Mouse (Mus musculus) brown adipose tissue, adult 24 weeks (tissue): ENCODE measurements around the gene Slc12a7. TPM values are rescaled to one million over a fixed set of nuclear protein-coding genes. Genes with fewer than 3 reads are reported as not detected.

ENCODE experiments used
- H3K27ac ChIP-seq: fragments of 200-500 bp; replicated peaks from 2 replicates; pipeline ENCODE4 v1.5.1; 2012; ENCODE audit warnings: low read depth, mild to moderate bottlenecking, low read length
- H3K4me1 ChIP-seq: fragments of 200-500 bp; 2 replicates; pipeline ENCODE4 v1.6.1; 2012; ENCODE audit warnings: low read length, mixed read lengths; ENCODE audit not compliant: control insufficient read depth, insufficient read depth, insufficient read length
- H3K4me3 ChIP-seq: fragments of 200-500 bp; 2 replicates; pipeline ENCODE4 v1.5.1; 2012; ENCODE audit warnings: low read depth, mild to moderate bottlenecking, low read length, moderate library complexity; ENCODE audit not compliant: insufficient read depth
- polyA plus RNA-seq: library from polyadenylated mRNA; stranded (reverse); fragments of >200 nt; gene quantifications from 2 replicates; pipeline ENCODE4 v1.2.4, GENCODE M21; 2012; ENCODE audit not compliant: missing spikeins, insufficient read depth, insufficient read length

Slc12a7 gene
- polyA plus RNA-seq, 1 experiment: 29.3 TPM

- 0 out of 2 replicates have a peak, but pooled peaks cover 2% of the 10 kb centered on the region for H3K4me1 ChIP-seq
- H3K4me3 ChIP-seq: no peak within 1 kb of the TSS
- H3K27ac ChIP-seq: no peak within 1 kb of the TSS
Observed at GRCm38 (mm10) chr13:73704694-73705325, 28.1 kb upstream of the Slc12a7 start, which contains the start of gene Slc6a19. Gene Slc6a19 (minus strand): TSS chr13:73704865.

- Histone ChIP-seq H3K27ac (no peak overlapping the region), H3K4me1 (no peaks in the 10 kb centered on the region), H3K4me3 (no peak overlapping the region)
Observed at GRCm38 (mm10) chr13:73709491-73709890, 23.4 kb upstream of the Slc12a7 start.

- Histone ChIP-seq H3K4me1 (no peaks in the 10 kb centered on the region), H3K27ac (no peak overlapping the region), H3K4me3 (no peak overlapping the region)
Observed at GRCm38 (mm10) chr13:73711221-73711620, 21.7 kb upstream of the Slc12a7 start.

GRCm38 (mm10) chr13:73711803-73712202 lies 21.1 kb upstream of the Slc12a7 start:
- Histone ChIP-seq H3K4me3 (no peak overlapping the region), H3K27ac (no peak overlapping the region), H3K4me1 (no peaks in the 10 kb centered on the region)

GRCm38 (mm10) chr13:73712228-73712627 lies 20.7 kb upstream of the Slc12a7 start:
- Histone ChIP-seq H3K4me3 (no peak overlapping the region), H3K4me1 (no peaks in the 10 kb centered on the region), H3K27ac (no peak overlapping the region)

- Histone ChIP-seq H3K27ac (no peak overlapping the region), H3K4me1 (no peaks in the 10 kb centered on the region), H3K4me3 (no peak overlapping the region)
Observed at GRCm38 (mm10) chr13:73713204-73713603, 19.7 kb upstream of the Slc12a7 start.

GRCm38 (mm10) chr13:73714020-73714419 lies 18.9 kb upstream of the Slc12a7 start:
- Histone ChIP-seq H3K4me3 (no peak overlapping the region), H3K27ac (no peak overlapping the region), H3K4me1 (no peaks in the 10 kb centered on the region)

- no peak overlapping the region for H3K4me3 ChIP-seq
- no peak overlapping the region for H3K27ac ChIP-seq
- no peaks in the 10 kb centered on the region for H3K4me1 ChIP-seq
Observed at GRCm38 (mm10) chr13:73718225-73718624, 14.7 kb upstream of the Slc12a7 start.

GRCm38 (mm10) chr13:73720241-73720640 lies 12.7 kb upstream of the Slc12a7 start:
- Histone ChIP-seq H3K27ac (no peak overlapping the region), H3K4me1 (no peaks in the 10 kb centered on the region)

GRCm38 (mm10) chr13:73723081-73723668 lies 9.7 kb upstream of the Slc12a7 start:
- Histone ChIP-seq H3K4me3 (no peak overlapping the region), H3K27ac (no peak overlapping the region), H3K4me1 (peaks cover under 1% of the 10 kb centered on the region; the same call in 1 of the 2 replicates)

More at GRCm38 (mm10) chr13:73720241-73720640, 12.7 kb upstream of the Slc12a7 start:
- no peak overlapping the region for H3K4me3 ChIP-seq

GRCm38 (mm10) chr13:73725315-73725714 lies 7.6 kb upstream of the Slc12a7 start:
- H3K27ac ChIP-seq: no peak overlapping the region
- H3K4me1 ChIP-seq: peaks cover 12% of the 10 kb centered on the region
- no peak overlapping the region for H3K4me3 ChIP-seq

- H3K4me1 ChIP-seq: peaks cover 16% of the 10 kb centered on the region
- H3K4me3 ChIP-seq: no peak overlapping the region
- H3K27ac ChIP-seq: 0 out of 2 replicates have a peak overlapping the region, but pooled peaks have one; percentile 1
Observed at GRCm38 (mm10) chr13:73727621-73728025, 5.3 kb upstream of the Slc12a7 start.

GRCm38 (mm10) chr13:73728633-73729032 lies 4.3 kb upstream of the Slc12a7 start:
- peaks cover 18% of the 10 kb centered on the region for H3K4me1 ChIP-seq
- no peak overlapping the region for H3K4me3 ChIP-seq
- no peak overlapping the region for H3K27ac ChIP-seq

- Histone ChIP-seq H3K4me1 (peaks cover 22% of the 10 kb centered on the region), H3K4me3 (no peak overlapping the region), H3K27ac (no peak overlapping the region)
Observed at GRCm38 (mm10) chr13:73730913-73731312, 2.0 kb upstream of the Slc12a7 start.

GRCm38 (mm10) chr13:73732235-73732634 lies 659 bp upstream of the Slc12a7 start:
- no peak overlapping the region for H3K27ac ChIP-seq
- H3K4me1 ChIP-seq: peaks cover 22% of the 10 kb centered on the region
- peak overlapping the region; percentile 41 for H3K4me3 ChIP-seq

GRCm38 (mm10) chr13:73734379-73734778 lies 1.5 kb downstream of the Slc12a7 start:
- H3K4me1 ChIP-seq: peaks cover 9% of the 10 kb centered on the region
- no peak overlapping the region for H3K27ac ChIP-seq
- H3K4me3 ChIP-seq: no peak overlapping the region
